ENCODE assay signal across 8 mouse cellular contexts in the genomic region with DNA sequence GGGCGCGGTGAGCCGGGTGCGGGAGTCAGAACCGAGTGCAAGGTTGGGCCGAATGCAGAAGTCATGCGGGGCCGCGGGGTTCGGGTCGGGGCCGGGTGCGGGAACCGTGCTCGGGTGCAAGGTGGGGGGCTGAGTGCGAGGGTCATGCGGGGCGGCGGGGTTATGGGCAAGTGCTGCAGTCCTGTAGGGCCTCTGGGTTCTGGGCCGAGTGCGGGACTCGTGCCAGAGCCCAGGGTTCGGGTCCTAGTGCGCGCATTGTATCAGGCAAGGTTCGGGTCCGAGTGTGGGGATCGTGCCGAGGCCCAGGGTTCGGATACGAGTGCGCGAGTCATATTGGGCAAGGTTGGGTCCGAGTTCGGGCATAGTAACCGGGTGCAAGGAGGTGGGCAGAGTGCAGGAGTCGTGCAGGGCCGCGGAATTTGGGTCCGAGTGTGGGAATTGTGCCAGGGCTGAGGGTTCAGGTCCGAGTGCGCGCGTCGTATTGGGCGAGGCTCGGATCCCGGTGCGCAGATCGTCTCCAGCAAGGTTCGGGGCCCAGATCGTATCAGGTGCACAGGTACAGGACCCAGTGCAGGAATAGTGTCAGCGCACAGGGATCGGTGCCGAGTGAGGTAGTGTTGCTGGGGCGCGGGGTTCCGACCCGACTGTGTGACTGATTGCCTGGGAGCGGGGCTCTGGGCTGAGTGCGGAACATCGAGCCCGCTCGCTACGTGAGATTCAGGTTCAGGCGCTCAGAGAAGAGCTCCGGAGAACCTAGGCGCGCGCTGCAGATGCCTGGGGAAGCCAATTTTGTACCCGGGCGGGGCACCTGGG. TPM values are rescaled to one million over a fixed set of nuclear protein-coding genes. Genes with fewer than 3 reads are reported as not detected.
A peak's percentile ranks its signal among the peaks of the same experiment; 100 is the strongest.
DNase-seq lines count a peak whose midpoint lies in the region; ATAC-seq lines count a peak whose summit lies in the region.

No protein-coding gene starts in this region.

- peak overlapping the region; percentile 85 for H3K9ac ChIP-seq in kidney, embryonic 15.5 days
- H3K9ac ChIP-seq in stomach, embryonic 14.5 days (replicated peaks; ENCODE audit: low read depth, low read length) = peak overlapping the region; percentile 62

- no peaks in the 10 kb centered on the region for H3K9me3 ChIP-seq in kidney, embryonic 15.5 days (replicated peaks)
- no peaks in the 10 kb centered on the region for H3K9me3 ChIP-seq in stomach, embryonic 14.5 days (ENCODE audit: control insufficient read depth, low read depth, low read length)

- no peaks in the 10 kb centered on the region for H3K36me3 ChIP-seq in kidney, embryonic 15.5 days
- H3K36me3 ChIP-seq in stomach, embryonic 14.5 days (ENCODE audit: control insufficient read depth, insufficient read depth, low read length) = no peaks in the 10 kb centered on the region

- H3K4me1 ChIP-seq in kidney, embryonic 15.5 days = peaks cover 24% of the 10 kb centered on the region
- H3K4me1 ChIP-seq in stomach, embryonic 14.5 days (ENCODE audit: control insufficient read depth, insufficient read depth, low read length) = peaks cover 4% of the 10 kb centered on the region; the same call in 1 of the 2 replicates

- peak; percentile 94 for DNase-seq in heart, adult 11 months
- no peak for DNase-seq in heart, adult 8-10 months (ENCODE audit: low spot score)
- peak; percentile 24 for DNase-seq in CD4-positive, CD25-positive, alpha-beta regulatory T cell, adult 2 months (ENCODE audit: low read depth, low spot score)
- peak; percentile 73 for DNase-seq in cerebellum, adult 8-10 months
- peak; percentile 40 for DNase-seq in lung, postnatal 14 days

- H3K27me3 ChIP-seq in kidney, embryonic 15.5 days = peaks cover 50% of the 10 kb centered on the region
- 0 out of 2 replicates have a peak, but pooled peaks cover 11% of the 10 kb centered on the region for H3K27me3 ChIP-seq in stomach, embryonic 14.5 days (ENCODE audit: control insufficient read depth, insufficient read depth, low read length)

- H3K27ac ChIP-seq in kidney, embryonic 15.5 days = no peak overlapping the region
- H3K27ac ChIP-seq in stomach, embryonic 14.5 days (ENCODE audit: low read length) = no peak overlapping the region

- under 1% methylated on average over 72 of the region's 72 CpGs for WGBS in kidney, embryonic 15.5 days
- WGBS in stomach, embryonic 14.5 days = under 1% methylated on average over 72 of the region's 72 CpGs

- H3K4me3 ChIP-seq in kidney, embryonic 15.5 days (replicated peaks) = peak overlapping the region; percentile 89
- peak overlapping the region; percentile 71 for H3K4me3 ChIP-seq in stomach, embryonic 14.5 days (ENCODE audit: low read depth, low read length)

- ATAC-seq in granulocyte monocyte progenitor cell, adult 5-6 weeks (replicated peaks; ENCODE audit: poor library complexity, severe bottlenecking) = peak; percentile 18
- peak; percentile 63 for ATAC-seq in kidney, embryonic 15.5 days (replicated peaks; ENCODE audit: low FRiP score)
- peak; percentile 57; the same call in 1 of the 2 replicates for ATAC-seq in stomach, embryonic 14.5 days (ENCODE audit: insufficient number of reproducible peaks, insufficient read depth, low FRiP score, low read depth)

- H3K4me2 ChIP-seq in kidney, embryonic 15.5 days = peak overlapping the region; percentile 89
- H3K4me2 ChIP-seq in stomach, embryonic 14.5 days (replicated peaks; ENCODE audit: low read depth, low read length) = peak overlapping the region; percentile 98

RNA-seq across cellular contexts. Expression of a gene that starts 0.7 kb away (rescaled TPM):
- total RNA-seq in heart, adult 8-10 months (2022) = 10 to 100 TPM; 85.3 to 96.5 (median 94.1) TPM
- total RNA-seq in granulocyte monocyte progenitor cell, adult 5-6 weeks (2014; fragmentation: Nextera tagmentation) = 0.90 and 3.0 TPM in 2 replicates
- total RNA-seq in granulocyte monocyte progenitor cell, adult 5-6 weeks (2017) = 3.0 and 3.2 TPM in 2 replicates
- 36.7 and 41.8 TPM in 2 replicates for polyA plus RNA-seq in kidney, embryonic 15.5 days (2015; fragmentation: Nextera tagmentation; extraction: Ambion mirVana)
- 22.9 and 24.6 TPM in 2 replicates for polyA plus RNA-seq in stomach, embryonic 14.5 days (2014; fragmentation: Nextera tagmentation; extraction: Ambion mirVana)

Comparison
In these comparisons a context has a peak if more than half of its experiments do, and no peak if none do; other contexts are left out.
1. RNA of a gene that starts 0.7 kb away (total RNA-seq): 85.3 to 96.5 TPM in heart, adult 8-10 months; 0.90 to 3.2 TPM in granulocyte monocyte progenitor cell, adult 5-6 weeks; every median in the first group is over 10 times any median in the second.
2. Peak in every context shown above with its lines, with median percentiles within 50 percentile points of each other: ATAC-seq.